Mouse (Mus musculus): ENCODE data around the gene Bex6. TPM values are rescaled to one million over a fixed set of nuclear protein-coding genes. Genes with fewer than 3 reads are reported as not detected.

Bex6 gene
- polyA plus RNA-seq, 1 experiment, result not detected

DNA sequence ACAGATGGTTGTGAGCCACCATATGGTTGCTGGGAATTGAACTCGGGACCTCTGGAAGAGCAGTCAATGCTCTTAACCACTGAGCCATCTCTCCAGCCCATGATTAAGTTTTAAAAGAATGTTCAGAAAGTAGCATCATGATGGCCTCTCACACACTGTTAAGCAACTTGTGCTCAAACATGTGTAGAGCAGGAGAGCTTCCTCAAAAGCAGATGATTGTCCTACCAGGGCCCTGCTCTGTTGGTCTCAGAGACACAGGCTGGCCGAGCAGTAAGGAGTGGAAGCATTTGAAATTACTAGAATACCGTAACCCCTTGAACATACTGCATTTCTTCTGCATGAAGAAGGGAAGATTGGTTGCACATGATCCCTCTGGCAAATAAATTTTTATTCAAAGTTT lies 20.7 kb upstream of the Bex6 start:
- Histone ChIP-seq H3K4me3 (ENCODE audit: low read depth, low read length) (no peak overlapping the region), H3K4me1 (ENCODE audit: control insufficient read depth, insufficient read depth, low read length) (no peaks in the 10 kb centered on the region), H3K36me3 (ENCODE audit: control insufficient read depth, insufficient read depth, low read length, poor library complexity, severe bottlenecking) (no peaks in the 10 kb centered on the region), H3K27me3 (ENCODE audit: control insufficient read depth, insufficient read depth, low read length, poor library complexity, severe bottlenecking) (no peaks in the 10 kb centered on the region), H3K9me3 (replicated peaks; ENCODE audit: control insufficient read depth, insufficient read depth, low read length, poor library complexity, severe bottlenecking) (no peaks in the 10 kb centered on the region), H3K9ac (ENCODE audit: low read depth, poor library complexity, severe bottlenecking) (no peak overlapping the region), H3K27ac (ENCODE audit: insufficient read depth, low read length) (no peak overlapping the region)
- TF ChIP-seq CTCF (IDR thresholded peaks at IDR 0.05; ENCODE audit: low read depth, low read length) (no peak), EP300 (IDR thresholded peaks at IDR 0.05; ENCODE audit: insufficient read depth, low read depth, low read length) (no peak), POLR2A (IDR thresholded peaks at IDR 0.05; ENCODE audit: insufficient read depth, low read length) (no peak)

DNA sequence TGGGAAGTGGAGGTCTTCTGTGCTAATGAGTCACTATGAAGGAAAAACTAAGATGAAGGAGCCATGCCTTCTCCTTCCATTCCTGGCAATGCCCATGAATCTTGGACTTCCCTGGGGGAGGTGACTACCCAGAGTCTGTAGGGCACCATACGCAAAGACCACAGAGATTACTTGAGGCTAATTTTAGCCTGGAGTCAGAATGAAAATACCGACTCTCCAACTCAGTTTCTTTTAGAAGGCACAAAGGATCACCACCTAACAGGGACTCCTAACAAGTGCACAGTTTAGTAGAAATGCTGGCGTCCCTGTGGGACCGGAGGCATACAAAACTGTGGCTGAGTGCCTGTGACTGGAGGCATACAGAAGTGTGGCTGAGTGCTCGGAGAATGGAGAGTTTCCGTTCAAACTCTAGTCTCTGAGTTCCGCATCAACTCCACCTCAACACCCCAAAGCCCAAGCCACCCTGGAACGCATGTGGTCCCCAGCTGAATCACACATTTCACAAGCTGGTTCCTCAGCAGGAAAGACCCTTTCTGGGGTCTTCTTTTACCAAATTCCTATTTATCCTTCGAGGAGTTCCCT lies 18.8 kb upstream of the Bex6 start:
- Histone ChIP-seq H3K36me3 (ENCODE audit: control insufficient read depth, insufficient read depth, low read length, poor library complexity, severe bottlenecking) (no peaks in the 10 kb centered on the region), H3K9me3 (replicated peaks; ENCODE audit: control insufficient read depth, insufficient read depth, low read length, poor library complexity, severe bottlenecking) (0 out of 2 replicates have a peak, but pooled peaks cover 3% of the 10 kb centered on the region), H3K9ac (ENCODE audit: low read depth, poor library complexity, severe bottlenecking) (no peak overlapping the region), H3K27me3 (ENCODE audit: control insufficient read depth, insufficient read depth, low read length, poor library complexity, severe bottlenecking) (no peaks in the 10 kb centered on the region), H3K4me3 (ENCODE audit: low read depth, low read length) (no peak overlapping the region), H3K27ac (ENCODE audit: insufficient read depth, low read length) (no peak overlapping the region), H3K4me1 (ENCODE audit: control insufficient read depth, insufficient read depth, low read length) (peaks cover 2% of the 10 kb centered on the region)
- TF ChIP-seq EP300 (IDR thresholded peaks at IDR 0.05; ENCODE audit: insufficient read depth, low read depth, low read length) (no peak), POLR2A (IDR thresholded peaks at IDR 0.05; ENCODE audit: insufficient read depth, low read length) (no peak), CTCF (IDR thresholded peaks at IDR 0.05; ENCODE audit: low read depth, low read length) (no peak)

DNA sequence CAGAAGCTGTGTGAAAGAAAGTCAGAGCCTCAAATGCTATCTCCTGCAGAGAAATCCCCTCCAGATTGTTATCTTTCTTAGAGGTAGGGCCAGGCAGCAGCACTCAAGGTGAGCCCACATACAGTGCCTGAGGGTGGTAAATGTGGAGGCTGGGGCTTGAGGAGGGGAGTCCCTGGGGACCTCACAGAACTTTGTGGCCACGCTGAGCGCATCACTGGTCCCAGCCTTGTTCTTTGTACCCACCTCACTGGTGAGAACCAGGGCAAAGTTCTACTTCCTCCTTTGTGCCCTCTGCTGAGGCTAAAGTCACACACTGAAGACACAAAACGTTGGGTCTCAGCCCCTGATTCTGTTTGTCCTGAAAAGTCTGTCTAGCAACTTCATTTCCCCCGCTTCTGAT lies 16.2 kb upstream of the Bex6 start:
- Histone ChIP-seq H3K9me3 (replicated peaks; ENCODE audit: control insufficient read depth, insufficient read depth, low read length, poor library complexity, severe bottlenecking) (peaks cover 4% of the 10 kb centered on the region; the same call in 1 of the 2 replicates), H3K4me1 (ENCODE audit: control insufficient read depth, insufficient read depth, low read length) (peaks cover 2% of the 10 kb centered on the region), H3K27ac (ENCODE audit: insufficient read depth, low read length) (no peak overlapping the region), H3K36me3 (ENCODE audit: control insufficient read depth, insufficient read depth, low read length, poor library complexity, severe bottlenecking) (no peaks in the 10 kb centered on the region), H3K4me3 (ENCODE audit: low read depth, low read length) (no peak overlapping the region), H3K9ac (ENCODE audit: low read depth, poor library complexity, severe bottlenecking) (no peak overlapping the region), H3K27me3 (ENCODE audit: control insufficient read depth, insufficient read depth, low read length, poor library complexity, severe bottlenecking) (no peaks in the 10 kb centered on the region)
- TF ChIP-seq POLR2A (IDR thresholded peaks at IDR 0.05; ENCODE audit: insufficient read depth, low read length) (no peak), CTCF (IDR thresholded peaks at IDR 0.05; ENCODE audit: low read depth, low read length) (no peak), EP300 (IDR thresholded peaks at IDR 0.05; ENCODE audit: insufficient read depth, low read depth, low read length) (no peak)

DNA sequence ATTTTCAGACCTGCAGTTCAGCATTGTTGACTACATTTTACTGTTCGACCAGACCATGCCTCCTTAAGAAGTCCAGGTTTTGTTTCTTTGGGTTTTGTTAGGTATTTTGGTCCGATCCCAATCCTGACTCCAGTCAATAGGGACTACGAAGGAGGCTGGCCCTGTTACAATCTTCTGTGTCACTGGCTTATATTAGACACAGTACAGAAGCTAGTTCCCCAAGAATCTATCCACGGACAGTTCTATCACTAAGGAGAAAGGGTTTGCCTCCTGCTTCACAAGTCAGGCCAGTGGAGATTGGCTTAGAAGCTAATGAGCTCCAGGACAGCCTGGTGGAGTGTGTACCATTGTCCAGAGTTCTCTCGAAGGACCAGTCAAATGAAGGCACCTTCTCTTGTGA lies 15.7 kb upstream of the Bex6 start:
- no peak overlapping the region for H3K27ac ChIP-seq (ENCODE audit: insufficient read depth, low read length)
- H3K27me3 ChIP-seq (ENCODE audit: control insufficient read depth, insufficient read depth, low read length, poor library complexity, severe bottlenecking), result no peaks in the 10 kb centered on the region
- peaks cover 2% of the 10 kb centered on the region for H3K4me1 ChIP-seq (ENCODE audit: control insufficient read depth, insufficient read depth, low read length)
- no peak overlapping the region for H3K9ac ChIP-seq (ENCODE audit: low read depth, poor library complexity, severe bottlenecking)
- TF ChIP-seq EP300 (IDR thresholded peaks at IDR 0.05; ENCODE audit: insufficient read depth, low read depth, low read length), result no peak
- no peak for TF ChIP-seq CTCF (IDR thresholded peaks at IDR 0.05; ENCODE audit: low read depth, low read length)
- no peak for TF ChIP-seq POLR2A (IDR thresholded peaks at IDR 0.05; ENCODE audit: insufficient read depth, low read length)
- H3K36me3 ChIP-seq (ENCODE audit: control insufficient read depth, insufficient read depth, low read length, poor library complexity, severe bottlenecking), result no peaks in the 10 kb centered on the region
- H3K9me3 ChIP-seq (replicated peaks; ENCODE audit: control insufficient read depth, insufficient read depth, low read length, poor library complexity, severe bottlenecking), result peaks cover 4% of the 10 kb centered on the region; the same call in 1 of the 2 replicates
- H3K4me3 ChIP-seq (ENCODE audit: low read depth, low read length), result no peak overlapping the region

DNA sequence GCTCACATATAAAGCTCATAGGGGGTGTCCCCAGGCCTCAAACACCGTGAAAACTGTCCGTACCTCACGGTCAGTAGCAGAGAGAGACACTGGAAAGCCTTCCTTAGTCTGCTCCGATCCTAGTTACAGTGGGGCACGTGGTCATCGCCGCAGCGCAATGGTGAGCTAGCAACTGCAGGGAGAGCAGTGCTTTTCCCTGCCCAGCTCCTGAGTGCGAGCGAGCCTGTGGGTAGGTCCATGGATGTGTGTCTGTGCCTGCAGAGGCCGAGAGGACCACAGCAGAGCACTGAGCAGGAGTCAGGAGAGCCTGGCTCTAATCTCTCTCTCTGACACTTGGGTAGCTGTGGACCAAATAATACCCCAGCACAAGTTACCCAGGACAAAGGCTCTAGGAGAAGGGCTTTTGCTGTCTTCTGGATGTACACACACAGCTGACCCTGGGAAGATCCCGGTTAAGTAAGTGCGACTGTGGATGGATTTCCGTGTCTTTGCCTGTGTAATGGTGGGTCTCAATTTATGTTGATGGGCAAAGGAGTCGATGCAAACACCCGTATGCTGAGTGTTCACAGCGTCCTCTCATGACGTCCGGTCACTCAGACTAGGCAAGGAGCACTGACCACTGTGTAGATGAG lies 15.1 kb upstream of the Bex6 start:
- Histone ChIP-seq H3K4me1 (ENCODE audit: control insufficient read depth, insufficient read depth, low read length) (peaks cover 2% of the 10 kb centered on the region), H3K27ac (ENCODE audit: insufficient read depth, low read length) (no peak overlapping the region), H3K4me3 (ENCODE audit: low read depth, low read length) (no peak overlapping the region), H3K36me3 (ENCODE audit: control insufficient read depth, insufficient read depth, low read length, poor library complexity, severe bottlenecking) (no peaks in the 10 kb centered on the region), H3K27me3 (ENCODE audit: control insufficient read depth, insufficient read depth, low read length, poor library complexity, severe bottlenecking) (no peaks in the 10 kb centered on the region), H3K9me3 (replicated peaks; ENCODE audit: control insufficient read depth, insufficient read depth, low read length, poor library complexity, severe bottlenecking) (peaks cover 4% of the 10 kb centered on the region; the same call in 1 of the 2 replicates), H3K9ac (ENCODE audit: low read depth, poor library complexity, severe bottlenecking) (no peak overlapping the region)
- no peak for TF ChIP-seq POLR2A (IDR thresholded peaks at IDR 0.05; ENCODE audit: insufficient read depth, low read length)
- TF ChIP-seq CTCF (IDR thresholded peaks at IDR 0.05; ENCODE audit: low read depth, low read length), result no peak
- no peak for TF ChIP-seq EP300 (IDR thresholded peaks at IDR 0.05; ENCODE audit: insufficient read depth, low read depth, low read length)

DNA sequence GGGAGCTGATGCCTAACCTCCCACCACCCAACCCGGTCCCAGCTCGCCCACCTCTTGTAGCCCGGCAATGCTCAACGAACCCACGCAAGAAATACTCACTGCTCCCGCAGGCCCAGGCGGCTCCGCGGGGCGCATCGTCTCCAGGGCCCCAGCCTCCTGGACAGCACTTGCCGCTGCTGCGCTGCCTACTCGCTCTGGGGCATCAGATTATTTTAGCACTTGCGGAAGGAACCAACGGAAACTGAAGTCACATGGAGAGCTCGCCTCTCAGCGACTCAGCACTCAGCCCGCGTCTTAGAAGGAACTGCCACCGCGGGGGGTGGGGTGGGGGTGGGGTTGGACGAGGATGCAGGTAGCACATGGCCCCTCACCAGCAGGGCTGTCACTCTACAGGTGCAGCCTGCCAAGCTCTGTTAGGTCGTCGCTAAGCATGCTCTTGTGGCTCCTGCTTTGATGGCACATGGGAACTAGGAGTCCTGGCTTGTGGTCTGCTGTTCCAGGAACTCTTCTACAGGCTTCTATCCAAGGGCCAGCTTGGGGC lies 14.3 kb upstream of the Bex6 start, which contains the start of gene Nrros:
Gene Nrros, minus strand, starts transcription at position 314 of the 541 bp plus-strand sequence.
- H3K4me3 ChIP-seq (ENCODE audit: low read depth, low read length), result peak within 1 kb of the TSS; percentile 46
- no peak within 1 kb of the TSS for H3K27ac ChIP-seq (ENCODE audit: insufficient read depth, low read length)
- H3K4me1 ChIP-seq (ENCODE audit: control insufficient read depth, insufficient read depth, low read length), result peaks cover 2% of the 10 kb centered on the region
- peak within 1 kb of the TSS; percentile 22 for H3K9ac ChIP-seq (ENCODE audit: low read depth, poor library complexity, severe bottlenecking)
- no peaks in the 10 kb centered on the region for H3K36me3 ChIP-seq (ENCODE audit: control insufficient read depth, insufficient read depth, low read length, poor library complexity, severe bottlenecking)
- no peaks in the 10 kb centered on the region for H3K27me3 ChIP-seq (ENCODE audit: control insufficient read depth, insufficient read depth, low read length, poor library complexity, severe bottlenecking)
- TF ChIP-seq EP300 (IDR thresholded peaks at IDR 0.05; ENCODE audit: insufficient read depth, low read depth, low read length) (no peak), POLR2A (IDR thresholded peaks at IDR 0.05; ENCODE audit: insufficient read depth, low read length) (no peak), CTCF (IDR thresholded peaks at IDR 0.05; ENCODE audit: low read depth, low read length) (no peak)
- peaks cover 4% of the 10 kb centered on the region; the same call in 1 of the 2 replicates for H3K9me3 ChIP-seq (replicated peaks; ENCODE audit: control insufficient read depth, insufficient read depth, low read length, poor library complexity, severe bottlenecking)

Measured in ES-Bruce4 (cell line).